Mouse (Mus musculus): Measurements from ENCODE around the gene Odr4.

- TF ChIP-seq CTCF (IDR thresholded peaks at IDR 0.05; ENCODE audit: low read depth, low read length): no peak
- TF ChIP-seq POLR2A (IDR thresholded peaks at IDR 0.05; ENCODE audit: insufficient read depth, low read length): no peak
- TF ChIP-seq EP300 (IDR thresholded peaks at IDR 0.05; ENCODE audit: insufficient read depth, low read depth, low read length): no peak
Measured at GRCm38 (mm10) chr1:150426216-150426615, 33.3 kb upstream of the Odr4 start.
